Mouse (Mus musculus): ENCODE measurements around the gene Ten1. TPM values are rescaled to one million over a fixed set of nuclear protein-coding genes. Genes with fewer than 3 reads are reported as not detected.

Ten1 gene
- polyA plus RNA-seq, 1 experiment from 2014 or later, result 51.9 TPM

DNA sequence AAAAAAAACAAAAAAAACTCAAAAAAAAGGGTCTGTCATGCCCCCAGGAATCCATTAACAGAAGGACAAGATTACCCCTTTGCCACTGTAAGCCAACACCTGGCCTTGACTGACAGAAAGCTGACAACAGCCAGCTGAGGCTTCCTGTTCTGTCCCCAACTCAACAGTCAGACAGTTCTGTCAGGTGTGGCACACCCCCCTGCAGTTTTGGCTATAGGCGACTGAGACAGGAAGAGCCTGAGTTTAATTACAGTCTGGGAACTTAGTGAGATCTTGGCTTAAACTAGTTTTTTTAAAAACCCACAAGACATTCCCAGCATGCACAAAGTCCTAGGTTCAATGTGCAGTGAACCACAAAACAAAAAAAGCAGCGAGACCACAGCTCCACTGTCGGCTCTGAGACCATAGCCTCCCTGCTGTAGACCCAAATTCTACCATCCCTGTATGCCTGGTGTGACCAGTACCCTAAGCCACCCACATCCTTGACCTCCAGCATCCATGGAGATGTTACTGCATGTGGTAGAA is 54.5 kb downstream of the Ten1 start:
- TF ChIP-seq CTCF (IDR thresholded peaks at IDR 0.05; ENCODE audit: low read depth) (no peak), EP300 (optimal IDR thresholded peaks at IDR 0.05) (no peak)
- Histone ChIP-seq H3K9me3 (ENCODE audit: control insufficient read depth, low read length) (no peaks in the 10 kb centered on the region), H3K4me1 (replicated peaks; ENCODE audit: control insufficient read depth, insufficient read depth) (no peaks in the 10 kb centered on the region), H3K4me3 (ENCODE audit: low read depth, low read length) (no peak overlapping the region), H3K27ac (replicated peaks) (no peak overlapping the region), H3K4me2 (replicated peaks; ENCODE audit: low read depth) (no peak overlapping the region), H3K36me3 (ENCODE audit: control insufficient read depth, insufficient read depth, low read length) (peaks cover 54% of the 10 kb centered on the region), H3K9ac (ENCODE audit: low read length) (no peak overlapping the region), H3K27me3 (ENCODE audit: control insufficient read depth, insufficient read depth, low read length) (no peaks in the 10 kb centered on the region)
- ATAC-seq (ENCODE audit: low FRiP score, low TSS enrichment) (no peak), DNase-seq (ENCODE audit: low spot score) (no peak)
- WGBS, result 88% methylated on average over 3 of the region's 3 CpGs

DNA sequence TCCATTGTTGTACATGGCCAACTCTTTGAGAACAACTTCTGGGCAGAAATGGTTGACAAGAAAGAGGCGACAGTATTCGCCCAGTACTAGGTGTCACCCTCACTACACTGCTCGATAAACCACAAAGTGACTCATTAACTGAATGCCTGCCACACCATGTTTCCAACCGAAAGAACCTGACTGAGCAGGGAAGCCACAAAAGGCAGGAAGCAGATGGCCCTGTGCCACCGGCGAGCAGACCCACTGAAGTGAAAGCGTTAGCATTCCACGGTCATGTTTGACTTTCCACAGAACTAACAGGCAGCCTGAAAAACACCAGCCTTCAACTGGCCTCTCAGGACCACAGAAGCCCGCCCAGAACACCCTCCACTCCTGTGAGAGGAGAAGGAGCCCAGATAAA is 56.0 kb downstream of the Ten1 start:
- ATAC-seq (ENCODE audit: low FRiP score, low TSS enrichment), result peak; percentile 59
- TF ChIP-seq EP300 (optimal IDR thresholded peaks at IDR 0.05) (no peak), CTCF (IDR thresholded peaks at IDR 0.05; ENCODE audit: low read depth) (no peak)
- peak overlapping the region; percentile 89 for H3K27ac ChIP-seq (replicated peaks)
- no peak overlapping the region for H3K9ac ChIP-seq (ENCODE audit: low read length)
- peaks cover 44% of the 10 kb centered on the region for H3K36me3 ChIP-seq (ENCODE audit: control insufficient read depth, insufficient read depth, low read length)
- no peak overlapping the region for H3K4me2 ChIP-seq (replicated peaks; ENCODE audit: low read depth)
- H3K9me3 ChIP-seq (ENCODE audit: control insufficient read depth, low read length), result no peaks in the 10 kb centered on the region
- H3K4me1 ChIP-seq (replicated peaks; ENCODE audit: control insufficient read depth, insufficient read depth), result no peaks in the 10 kb centered on the region
- no peak overlapping the region for H3K4me3 ChIP-seq (ENCODE audit: low read depth, low read length)
- no peaks in the 10 kb centered on the region for H3K27me3 ChIP-seq (ENCODE audit: control insufficient read depth, insufficient read depth, low read length)
- DNase-seq (ENCODE audit: low spot score), result peak; percentile 42
- 53% methylated on average over 9 of the region's 9 CpGs for WGBS

DNA sequence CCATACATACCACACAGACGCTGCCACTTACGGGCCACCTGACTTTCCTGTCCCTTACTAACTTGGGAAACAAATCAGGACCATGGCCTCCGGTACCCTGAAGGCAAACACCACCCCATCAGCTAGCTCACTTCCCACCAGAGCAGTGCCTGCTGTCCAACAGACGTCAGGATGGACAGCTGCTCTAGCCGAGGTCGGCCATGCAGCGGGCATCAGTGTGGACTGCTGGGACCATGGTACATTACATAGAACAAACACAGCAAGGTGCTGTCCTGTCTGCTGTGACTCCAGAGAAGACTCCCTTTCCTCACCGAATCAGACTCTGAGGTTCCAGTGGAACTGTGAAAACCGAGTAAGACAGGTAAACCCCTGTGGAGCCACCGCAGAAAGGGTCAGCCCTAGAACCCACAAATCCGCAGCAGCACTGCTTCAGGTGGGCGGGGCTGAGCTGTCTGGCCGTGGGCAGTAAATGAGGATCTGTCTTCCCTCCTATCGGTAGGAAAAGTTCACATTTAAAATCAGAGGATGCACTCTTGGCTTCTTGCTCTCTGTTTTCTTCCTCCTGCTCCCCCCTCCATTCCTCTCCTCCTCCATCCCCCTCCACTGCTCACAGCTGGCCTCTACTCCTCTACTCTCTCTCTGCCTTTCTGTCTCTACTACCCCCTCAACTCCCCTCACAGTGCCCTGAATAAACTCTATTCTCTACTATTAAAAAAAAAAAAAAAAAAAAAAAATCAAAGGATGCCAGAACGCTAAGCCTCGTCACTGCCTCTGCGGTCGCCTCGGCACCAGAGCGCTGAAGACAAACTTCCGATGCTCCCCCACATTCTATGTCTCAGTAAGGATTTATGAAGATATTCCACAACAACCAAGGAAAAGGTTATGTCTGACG is 56.7 kb downstream of the Ten1 start:
- no peak overlapping the region for H3K9ac ChIP-seq (ENCODE audit: low read length)
- no peaks in the 10 kb centered on the region for H3K27me3 ChIP-seq (ENCODE audit: control insufficient read depth, insufficient read depth, low read length)
- TF ChIP-seq CTCF (IDR thresholded peaks at IDR 0.05; ENCODE audit: low read depth) (no peak), EP300 (optimal IDR thresholded peaks at IDR 0.05) (no peak)
- H3K4me2 ChIP-seq (replicated peaks; ENCODE audit: low read depth), result no peak overlapping the region
- peaks cover 42% of the 10 kb centered on the region for H3K36me3 ChIP-seq (ENCODE audit: control insufficient read depth, insufficient read depth, low read length)
- H3K27ac ChIP-seq (replicated peaks), result peak overlapping the region; percentile 89
- ATAC-seq (ENCODE audit: low FRiP score, low TSS enrichment) (no peak), DNase-seq (ENCODE audit: low spot score) (no peak)
- 72% methylated on average over 22 of the region's 22 CpGs for WGBS
- H3K9me3 ChIP-seq (ENCODE audit: control insufficient read depth, low read length), result no peaks in the 10 kb centered on the region
- no peak overlapping the region for H3K4me3 ChIP-seq (ENCODE audit: low read depth, low read length)
- H3K4me1 ChIP-seq (replicated peaks; ENCODE audit: control insufficient read depth, insufficient read depth), result no peaks in the 10 kb centered on the region

DNA sequence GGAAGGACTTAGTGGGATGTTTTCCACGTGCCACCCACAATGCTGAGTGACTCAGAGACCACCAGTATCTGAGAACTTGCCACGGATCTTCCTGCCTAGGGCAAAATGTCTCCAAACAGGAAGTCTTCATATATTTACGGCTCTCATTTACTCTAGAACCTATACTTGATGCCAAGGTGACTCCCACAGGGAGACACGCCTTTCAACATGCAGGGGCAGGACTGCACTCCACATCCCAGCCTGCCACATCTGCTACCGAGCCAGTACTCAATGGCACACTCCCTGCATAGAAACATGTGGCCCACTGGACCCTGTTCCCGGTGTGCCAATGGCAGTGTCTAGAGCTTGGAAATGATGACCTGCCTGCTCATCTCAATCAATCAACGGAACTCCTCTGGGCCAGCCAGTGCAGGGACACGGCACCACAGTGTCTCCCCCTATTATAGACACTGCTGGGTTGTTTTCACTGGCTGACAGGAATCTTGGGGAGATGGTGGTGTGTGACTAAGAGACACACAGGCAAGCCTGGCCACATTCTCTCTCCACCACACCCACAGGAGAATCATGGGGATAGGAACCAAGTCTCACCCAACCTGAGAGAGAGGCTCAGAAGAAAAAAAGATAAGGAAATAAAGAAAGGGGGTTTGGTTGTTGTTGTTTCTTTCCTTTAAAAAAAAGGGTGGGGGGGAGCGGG is 57.5 kb downstream of the Ten1 start:
- no peaks in the 10 kb centered on the region for H3K27me3 ChIP-seq (ENCODE audit: control insufficient read depth, insufficient read depth, low read length)

DNA sequence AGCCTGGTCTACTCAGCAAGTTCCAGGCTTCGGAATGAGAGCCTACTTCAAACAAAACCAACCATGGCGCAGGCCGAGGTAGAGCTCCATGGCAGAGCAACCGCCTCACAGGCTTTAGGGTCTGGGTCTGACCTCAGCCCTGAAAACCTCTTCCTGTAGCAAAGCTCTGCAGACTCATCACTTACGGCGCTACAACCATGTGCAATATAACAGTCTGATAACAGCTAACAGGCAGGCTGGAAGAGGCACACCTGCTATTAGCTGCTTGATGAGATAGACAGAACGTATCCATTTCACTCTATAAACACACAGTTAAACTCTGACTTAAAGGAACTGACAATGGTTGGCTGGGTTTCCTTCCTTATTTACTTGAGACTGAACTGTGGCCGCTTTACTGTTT is 60.8 kb downstream of the Ten1 start:
- no peak for DNase-seq (ENCODE audit: low spot score)
- peaks cover 41% of the 10 kb centered on the region for H3K36me3 ChIP-seq (ENCODE audit: control insufficient read depth, insufficient read depth, low read length)
- 0 out of 2 replicates have a peak overlapping the region, but pooled peaks have one; percentile 35 for H3K27ac ChIP-seq (replicated peaks)

More for the DNA sequence above, 57.5 kb downstream of the Ten1 start:
- peak; percentile 44; the same call in 1 of the 2 replicates for ATAC-seq (ENCODE audit: low FRiP score, low TSS enrichment)
- Histone ChIP-seq H3K27ac (replicated peaks) (peak overlapping the region; percentile 89), H3K9me3 (ENCODE audit: control insufficient read depth, low read length) (no peaks in the 10 kb centered on the region), H3K4me2 (replicated peaks; ENCODE audit: low read depth) (no peak overlapping the region), H3K4me1 (replicated peaks; ENCODE audit: control insufficient read depth, insufficient read depth) (no peaks in the 10 kb centered on the region), H3K4me3 (ENCODE audit: low read depth, low read length) (no peak overlapping the region), H3K9ac (ENCODE audit: low read length) (no peak overlapping the region), H3K36me3 (ENCODE audit: control insufficient read depth, insufficient read depth, low read length) (peaks cover 41% of the 10 kb centered on the region)
- no peak for DNase-seq (ENCODE audit: low spot score)
- no peak for TF ChIP-seq EP300 (optimal IDR thresholded peaks at IDR 0.05)
- no peak for TF ChIP-seq CTCF (IDR thresholded peaks at IDR 0.05; ENCODE audit: low read depth)
- 61% methylated on average over 9 of the region's 9 CpGs for WGBS

More for the DNA sequence above, 60.8 kb downstream of the Ten1 start:
- Histone ChIP-seq H3K4me3 (ENCODE audit: low read depth, low read length) (no peak overlapping the region), H3K4me2 (replicated peaks; ENCODE audit: low read depth) (no peak overlapping the region), H3K4me1 (replicated peaks; ENCODE audit: control insufficient read depth, insufficient read depth) (no peaks in the 10 kb centered on the region), H3K9ac (ENCODE audit: low read length) (no peak overlapping the region), H3K27me3 (ENCODE audit: control insufficient read depth, insufficient read depth, low read length) (no peaks in the 10 kb centered on the region), H3K9me3 (ENCODE audit: control insufficient read depth, low read length) (no peaks in the 10 kb centered on the region)
- ATAC-seq (ENCODE audit: low FRiP score, low TSS enrichment), result no peak
- TF ChIP-seq EP300 (optimal IDR thresholded peaks at IDR 0.05), result no peak
- no peak for TF ChIP-seq CTCF (IDR thresholded peaks at IDR 0.05; ENCODE audit: low read depth)
- 82% methylated on average over 8 of the region's 8 CpGs for WGBS
